Mouse (Mus musculus) liver, embryonic 15.5 days (tissue): ENCODE data around the gene Fgfr2. TPM values are rescaled to one million over a fixed set of nuclear protein-coding genes. Genes with fewer than 3 reads are reported as not detected.

Experiments
- ATAC-seq: fragments of 200-750 bp; cut with Nextera tagmentation; 2 replicates; pipeline ENCODE4 v1.8.0; 2017; ENCODE audit warnings: moderate number of reproducible peaks, mild to moderate bottlenecking, moderate library complexity; ENCODE audit not compliant: insufficient read depth
- H3K27ac ChIP-seq: fragments of 300-500 bp; sonication (generic); replicated peaks from 2 replicates; pipeline ENCODE4 v1.5.1; 2015; ENCODE audit warnings: mild to moderate bottlenecking, inconsistent platforms
- H3K27me3 ChIP-seq: fragments of 300-500 bp; sonication (generic); 2 replicates; pipeline ENCODE4 v1.6.1; 2015; ENCODE audit warnings: mild to moderate bottlenecking, inconsistent platforms
- H3K36me3 ChIP-seq: fragments of 300-500 bp; sonication (generic); replicated peaks from 2 replicates; pipeline ENCODE4 v1.6.1; 2015; ENCODE audit warnings: moderate library complexity, mild to moderate bottlenecking, inconsistent platforms
- H3K4me1 ChIP-seq: fragments of 300-500 bp; sonication (generic); replicated peaks from 2 replicates; pipeline ENCODE4 v1.6.1; 2015; ENCODE audit warnings: inconsistent platforms
- H3K4me2 ChIP-seq: fragments of 300-500 bp; sonication (generic); 2 replicates; pipeline ENCODE4 v1.6.1; 2015; ENCODE audit warnings: moderate library complexity, mild to moderate bottlenecking, inconsistent platforms
- H3K4me3 ChIP-seq: fragments of 300-500 bp; sonication (generic); replicated peaks from 2 replicates; pipeline ENCODE4 v1.5.1; 2015; ENCODE audit warnings: mild to moderate bottlenecking, inconsistent platforms
- H3K9ac ChIP-seq: fragments of 300-500 bp; sonication (generic); 2 replicates; pipeline ENCODE4 v1.6.1; 2015; ENCODE audit warnings: moderate library complexity, mild to moderate bottlenecking, inconsistent platforms
- H3K9me3 ChIP-seq: fragments of 300-500 bp; sonication (generic); replicated peaks from 2 replicates; pipeline ENCODE4 v1.6.1; 2016; ENCODE audit warnings: inconsistent platforms
- WGBS: fragments of 180-500 bp; shearing (Covaris S2); methylation state at CpG from one replicate; pipeline ENCODE4 v1.1.7; 2015; ENCODE audit warnings: mixed read lengths; ENCODE audit not compliant: insufficient replicate concordance; 5-methylcytosine and 5-hydroxymethylcytosine counted together
- polyA plus RNA-seq: library from polyadenylated mRNA; unstranded; fragments of >200 nt; fragmentation: Nextera tagmentation; extraction: Ambion mirVana; gene quantifications from 2 replicates; pipeline ENCODE4 v1.2.1, GENCODE M21; 2015

Gene Fgfr2
- polyA plus RNA-seq, 1 experiment from 2014 or later, result 10.5 TPM

DNA sequence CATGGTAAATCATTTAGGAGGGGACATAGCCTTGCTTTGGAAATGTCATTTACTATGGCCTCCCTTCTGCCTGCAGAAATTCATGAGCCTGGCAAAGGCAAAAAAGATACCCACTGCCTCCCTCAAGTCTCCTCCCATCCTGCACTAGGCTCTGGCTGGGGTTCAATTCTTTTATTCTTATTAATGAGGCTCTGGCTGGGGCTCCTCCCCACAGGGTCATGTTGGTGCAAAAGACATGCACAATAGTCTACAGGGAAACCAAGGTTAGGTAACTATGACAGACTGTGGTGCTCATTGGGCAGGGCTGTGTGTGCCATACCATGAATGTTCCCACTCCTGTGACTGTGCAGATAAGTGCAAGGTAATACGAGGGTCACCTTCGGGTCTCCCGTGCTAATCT is 1337.4 kb downstream of the Fgfr2 start:
- Histone ChIP-seq H3K4me3 (no peak overlapping the region), H3K9me3 (no peaks in the 10 kb centered on the region), H3K4me2 (no peak overlapping the region), H3K9ac (no peak overlapping the region), H3K27ac (no peak overlapping the region), H3K4me1 (no peaks in the 10 kb centered on the region), H3K36me3 (no peaks in the 10 kb centered on the region), H3K27me3 (no peaks in the 10 kb centered on the region)
- 65% methylated on average over 3 of the region's 3 CpGs for WGBS
- no peak for ATAC-seq

DNA sequence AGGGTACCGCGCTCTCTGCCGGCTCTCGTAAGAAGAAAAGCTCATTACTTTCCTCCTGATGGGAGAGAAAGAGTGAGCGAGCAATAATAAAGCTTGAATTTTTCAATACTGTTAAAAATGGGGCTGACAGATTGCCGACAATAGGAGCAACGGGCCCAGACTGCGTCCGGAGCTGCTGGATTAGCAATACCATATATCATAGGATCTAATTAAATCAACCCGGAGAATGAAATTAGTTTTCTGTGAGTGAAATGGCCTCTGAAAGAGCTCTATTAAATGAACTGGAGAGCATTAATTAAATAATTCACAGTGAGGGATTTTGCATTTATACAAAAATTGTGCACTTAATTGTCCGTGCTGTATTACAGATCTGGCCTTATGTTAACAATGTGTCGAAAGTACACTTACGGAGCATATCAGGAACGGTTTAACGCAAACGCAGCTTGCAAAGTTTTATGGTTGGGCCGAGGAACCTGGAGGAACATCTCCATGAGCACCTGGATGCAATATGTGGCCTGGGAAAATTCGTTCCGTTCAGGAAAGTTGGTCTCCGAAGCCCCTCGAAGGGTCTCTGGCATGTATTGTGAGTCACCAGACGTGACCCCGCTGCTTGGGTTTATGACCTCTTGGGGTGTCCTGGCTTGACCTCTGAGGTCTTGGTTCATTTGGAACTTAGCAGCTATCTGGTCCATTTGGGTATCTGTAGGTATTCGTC is 1344.7 kb downstream of the Fgfr2 start:
- Histone ChIP-seq H3K9me3 (no peaks in the 10 kb centered on the region), H3K27me3 (no peaks in the 10 kb centered on the region), H3K27ac (no peak overlapping the region), H3K36me3 (no peaks in the 10 kb centered on the region), H3K4me1 (no peaks in the 10 kb centered on the region), H3K4me2 (no peak overlapping the region), H3K9ac (no peak overlapping the region), H3K4me3 (no peak overlapping the region)
- WGBS, result 78% methylated on average over 24 of the region's 24 CpGs
- no peak for ATAC-seq

DNA sequence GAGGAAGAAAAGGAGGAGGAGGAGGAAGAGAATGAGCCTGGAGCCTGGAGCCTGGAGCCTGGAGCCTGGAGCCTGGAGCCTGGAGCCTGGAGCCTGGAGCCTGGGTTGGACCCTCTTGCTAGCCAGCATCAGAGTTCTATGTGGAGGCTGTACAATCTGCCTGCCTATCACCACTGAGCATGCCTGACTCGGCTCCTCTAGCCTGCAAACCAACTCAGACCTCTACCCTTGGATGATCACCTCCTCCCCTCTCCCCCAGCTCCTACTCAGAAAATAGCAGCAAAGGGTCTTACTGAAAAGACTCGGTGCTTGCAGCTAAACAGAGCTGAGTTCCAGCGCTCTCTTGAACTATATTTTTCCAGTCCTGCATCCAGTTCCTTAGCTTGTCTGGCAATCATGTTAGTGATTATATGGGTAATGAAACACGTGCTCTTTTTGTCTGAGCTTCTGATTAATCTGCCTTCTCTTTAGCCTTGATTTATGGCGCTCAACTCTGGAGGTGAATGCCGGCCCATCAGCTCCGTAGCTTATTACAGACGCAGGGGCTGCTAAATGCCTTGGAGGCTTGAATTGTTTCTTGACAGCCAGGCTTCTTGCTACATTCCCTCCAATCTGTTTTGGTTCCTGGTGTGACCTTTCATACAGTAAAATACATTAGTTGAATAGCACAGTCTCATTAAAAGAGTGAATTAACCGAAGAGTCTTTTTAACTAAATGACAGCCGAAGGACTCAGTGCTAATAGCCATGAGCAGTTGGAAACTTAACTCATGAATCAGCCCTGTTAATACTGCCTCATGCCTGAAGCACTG is 1345.5 kb downstream of the Fgfr2 start:
- H3K36me3 ChIP-seq, result no peaks in the 10 kb centered on the region
- no peaks in the 10 kb centered on the region for H3K27me3 ChIP-seq
- no peaks in the 10 kb centered on the region for H3K9me3 ChIP-seq
- no peaks in the 10 kb centered on the region for H3K4me1 ChIP-seq
- WGBS, result 51% methylated on average over 10 of the region's 10 CpGs
- H3K27ac ChIP-seq, result no peak overlapping the region
- no peak overlapping the region for H3K9ac ChIP-seq
- no peak overlapping the region for H3K4me3 ChIP-seq
- ATAC-seq, result no peak
- H3K4me2 ChIP-seq, result no peak overlapping the region

DNA sequence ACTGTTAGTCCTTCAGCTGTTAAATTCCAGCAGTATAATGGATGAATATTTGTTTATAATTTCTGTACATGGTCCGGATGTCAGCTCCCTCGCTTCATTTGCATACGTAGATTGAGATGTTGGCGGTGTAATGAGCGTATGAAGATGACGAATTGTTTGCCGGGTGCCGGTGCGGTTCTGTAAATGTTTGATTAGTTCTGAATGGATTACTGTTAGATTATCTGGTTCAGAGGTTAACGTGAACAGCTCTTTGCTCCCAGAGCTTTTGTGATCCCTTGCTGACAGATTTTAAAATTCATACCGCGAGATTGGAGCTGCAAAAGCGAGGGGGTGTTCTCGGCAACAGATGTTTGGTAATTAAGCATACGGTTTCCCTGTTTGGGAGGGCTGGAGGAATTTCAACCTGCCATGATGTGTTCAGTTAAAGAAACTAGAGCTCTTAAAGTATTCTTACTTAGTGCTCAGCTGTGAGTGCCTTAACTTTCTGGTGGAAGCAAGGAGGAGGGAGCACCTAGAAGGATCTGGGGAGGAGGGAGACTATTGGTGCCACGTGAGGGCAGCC is 1346.9 kb downstream of the Fgfr2 start:
- WGBS, result 73% methylated on average over 16 of the region's 16 CpGs
- Histone ChIP-seq H3K4me3 (no peak overlapping the region), H3K9ac (no peak overlapping the region), H3K27ac (no peak overlapping the region), H3K9me3 (no peaks in the 10 kb centered on the region), H3K4me1 (no peaks in the 10 kb centered on the region), H3K4me2 (no peak overlapping the region), H3K36me3 (no peaks in the 10 kb centered on the region), H3K27me3 (no peaks in the 10 kb centered on the region)
- ATAC-seq, result no peak

DNA sequence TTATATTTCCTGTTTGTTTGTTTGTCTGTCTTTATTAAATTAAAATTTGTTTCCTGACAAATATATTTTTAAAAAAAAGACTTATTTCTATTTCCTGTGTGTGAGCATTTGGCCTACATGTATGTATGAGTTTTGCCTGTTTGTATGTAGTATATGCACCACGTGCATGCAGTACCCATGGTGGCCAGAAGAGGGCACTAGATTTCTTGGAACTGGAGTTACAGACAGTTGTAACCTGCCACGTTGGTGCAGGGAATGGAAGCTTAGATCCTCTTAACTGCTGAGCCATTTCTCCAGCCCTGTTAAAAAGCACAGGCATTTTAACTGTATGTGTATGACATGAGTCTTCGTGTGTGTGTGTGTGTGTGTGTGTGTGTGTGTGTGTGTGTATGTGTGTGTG is 1365.2 kb downstream of the Fgfr2 start:
- WGBS, result 68% methylated on average over 3 of the region's 3 CpGs
- ATAC-seq, result no peak
- Histone ChIP-seq H3K27me3 (no peaks in the 10 kb centered on the region), H3K4me1 (no peaks in the 10 kb centered on the region), H3K9me3 (peaks cover 5% of the 10 kb centered on the region; the same call in 1 of the 2 replicates), H3K4me2 (no peak overlapping the region), H3K36me3 (no peaks in the 10 kb centered on the region), H3K9ac (no peak overlapping the region), H3K27ac (no peak overlapping the region), H3K4me3 (no peak overlapping the region)

DNA sequence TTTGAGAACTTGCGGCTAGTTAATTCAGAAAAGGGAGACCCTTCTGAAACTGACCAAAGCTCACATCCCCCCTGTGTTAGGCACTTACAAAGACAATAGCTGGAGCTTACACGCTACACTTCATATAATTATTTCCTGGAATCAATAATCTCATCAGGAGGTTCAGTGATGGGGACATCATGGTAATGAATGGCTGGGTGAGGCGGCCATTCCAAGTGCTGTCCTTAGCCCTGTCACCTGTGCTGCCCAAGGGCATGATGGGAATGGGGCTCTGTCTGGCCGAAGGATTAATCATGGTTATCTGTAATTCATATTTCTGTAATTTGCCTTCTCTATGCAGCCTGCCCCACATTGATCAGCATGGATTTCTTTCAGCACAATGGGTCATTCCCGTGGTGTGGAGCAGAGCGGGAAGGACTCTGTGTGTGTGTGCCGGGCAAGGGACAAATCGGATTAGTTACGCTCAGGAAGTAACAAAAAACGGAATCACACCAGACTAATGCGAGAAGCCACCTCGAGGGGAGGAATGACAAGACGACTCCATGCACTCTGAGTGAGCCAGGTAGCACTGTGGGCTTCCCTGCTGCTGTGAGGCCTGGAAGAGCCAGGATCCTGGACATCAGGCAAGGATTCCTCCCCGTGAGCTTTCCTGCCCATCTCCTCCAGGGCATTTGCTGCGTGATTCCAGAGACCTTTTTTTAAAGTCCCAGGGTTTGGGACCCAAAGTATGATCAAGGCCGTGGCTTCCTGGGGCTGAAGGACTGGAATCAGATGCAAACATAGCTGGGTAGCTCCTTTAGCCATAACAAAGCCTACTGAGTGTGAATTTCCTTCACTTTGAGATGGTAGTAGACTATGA is 1375.8 kb downstream of the Fgfr2 start:
- 57% methylated on average over 16 of the region's 16 CpGs for WGBS
- no peak overlapping the region for H3K4me3 ChIP-seq
- no peak for ATAC-seq

DNA sequence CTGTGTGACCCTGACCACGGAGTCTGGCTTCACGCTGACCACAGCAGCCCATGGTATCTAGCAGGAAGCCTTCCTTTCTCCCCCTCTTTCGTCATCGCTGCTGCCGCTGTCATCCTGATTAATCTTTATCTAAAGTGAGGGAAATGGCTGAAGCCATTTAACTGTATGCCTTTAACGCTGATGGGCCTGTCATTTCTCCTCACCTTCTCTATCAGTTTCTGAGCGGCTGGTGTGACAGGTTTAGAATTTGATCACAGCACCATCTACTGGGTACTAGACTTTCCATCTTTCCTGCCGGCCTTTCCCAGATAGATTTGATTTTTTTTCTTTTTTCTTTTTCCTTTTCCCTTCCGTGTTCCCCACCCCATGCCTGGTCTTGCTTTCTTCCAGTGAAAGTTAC is 1376.4 kb downstream of the Fgfr2 start:
- Histone ChIP-seq H3K36me3 (no peaks in the 10 kb centered on the region), H3K27ac (no peak overlapping the region), H3K9ac (no peak overlapping the region), H3K9me3 (no peaks in the 10 kb centered on the region), H3K4me3 (no peak overlapping the region), H3K27me3 (no peaks in the 10 kb centered on the region), H3K4me1 (no peaks in the 10 kb centered on the region), H3K4me2 (no peak overlapping the region)
- 11% methylated on average over 9 of the region's 9 CpGs for WGBS
- no peak for ATAC-seq

More for the DNA sequence above, 1375.8 kb downstream of the Fgfr2 start:
- Histone ChIP-seq H3K9ac (no peak overlapping the region), H3K4me1 (no peaks in the 10 kb centered on the region), H3K27ac (no peak overlapping the region), H3K36me3 (no peaks in the 10 kb centered on the region), H3K9me3 (no peaks in the 10 kb centered on the region), H3K27me3 (no peaks in the 10 kb centered on the region), H3K4me2 (no peak overlapping the region)

DNA sequence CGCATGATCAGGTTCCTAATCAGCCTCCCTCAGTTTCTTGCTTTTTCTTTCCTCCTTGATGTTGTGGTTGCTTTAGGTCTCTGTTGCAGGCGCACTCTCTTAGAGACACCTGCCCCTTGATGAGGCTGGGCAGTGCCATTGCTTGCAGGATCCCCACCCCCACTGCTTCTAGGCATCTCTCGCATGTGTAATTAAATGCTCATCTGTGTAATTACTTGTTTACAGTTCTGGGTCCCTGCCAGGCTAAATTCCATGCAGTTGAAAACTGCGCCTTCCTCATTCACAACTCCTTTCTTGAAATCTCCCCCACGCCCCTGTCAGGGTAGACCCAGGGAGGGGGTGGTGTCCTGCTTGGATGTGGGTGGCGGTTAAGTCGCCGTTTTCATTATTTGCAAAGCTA is 1380.0 kb downstream of the Fgfr2 start:
- Histone ChIP-seq H3K4me1 (no peaks in the 10 kb centered on the region), H3K4me2 (no peak overlapping the region), H3K27me3 (no peaks in the 10 kb centered on the region), H3K36me3 (no peaks in the 10 kb centered on the region), H3K4me3 (no peak overlapping the region), H3K27ac (no peak overlapping the region), H3K9ac (no peak overlapping the region), H3K9me3 (no peaks in the 10 kb centered on the region)
- no peak for ATAC-seq
- 50% methylated on average over 8 of the region's 8 CpGs for WGBS

DNA sequence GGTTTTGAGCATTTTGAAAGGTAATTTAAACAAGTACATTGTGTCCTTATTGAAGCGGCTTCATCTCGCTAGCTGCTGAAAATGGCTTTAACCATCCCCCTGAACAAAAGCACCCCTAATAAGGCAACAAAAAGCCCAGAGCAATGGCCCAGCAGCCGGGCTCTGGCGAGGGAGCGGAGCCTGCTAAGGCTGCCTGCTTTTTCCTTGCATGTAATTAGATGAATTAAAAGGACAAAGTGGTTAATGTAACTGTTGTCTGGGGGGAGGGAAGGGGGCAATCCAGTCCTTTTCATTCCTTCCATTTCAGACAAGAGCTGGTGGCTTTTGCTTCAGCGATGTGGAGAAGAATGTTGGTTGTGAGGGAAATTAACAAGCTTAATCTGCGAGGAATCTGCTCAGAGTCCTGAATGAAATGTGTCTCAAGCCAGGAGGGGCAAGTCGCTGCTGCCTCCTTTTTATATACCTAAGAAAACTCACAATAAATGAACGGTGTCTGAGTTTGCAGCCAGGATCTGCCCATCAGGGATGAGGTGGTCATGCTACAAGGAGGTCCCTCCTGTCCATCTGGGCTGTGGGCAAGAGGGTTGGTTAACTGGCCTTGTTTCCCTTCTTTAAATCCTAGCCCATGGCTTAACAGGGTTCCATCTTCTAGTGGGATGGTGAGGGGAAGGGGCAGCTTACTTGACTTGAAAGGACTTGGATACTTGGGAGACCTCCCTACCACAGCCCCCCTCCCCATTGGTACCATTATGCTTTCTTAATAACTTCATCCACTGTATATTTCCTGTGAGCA is 1400.2 kb downstream of the Fgfr2 start:
- Histone ChIP-seq H3K36me3 (no peaks in the 10 kb centered on the region), H3K4me2 (no peak overlapping the region)

DNA sequence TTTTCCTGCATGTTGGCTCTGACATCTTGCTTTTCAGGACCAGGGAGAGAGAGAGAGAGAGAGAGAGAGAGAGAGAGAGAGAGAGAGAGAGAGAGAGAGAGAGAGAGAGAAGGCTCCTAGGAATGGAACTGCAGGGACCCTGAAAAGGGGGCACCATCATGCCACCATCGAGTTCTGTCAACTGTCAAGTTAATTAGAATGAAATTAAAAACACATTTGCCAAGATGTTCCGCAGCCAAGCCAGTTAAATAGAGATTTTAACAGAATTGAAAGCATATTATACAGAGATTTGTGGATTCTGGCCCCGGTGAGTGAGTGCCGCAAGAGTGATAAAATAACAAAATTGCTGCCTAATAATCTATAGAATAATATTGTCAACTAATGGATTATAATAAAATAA is 1400.8 kb downstream of the Fgfr2 start:
- no peak overlapping the region for H3K9ac ChIP-seq
- H3K9me3 ChIP-seq, result no peaks in the 10 kb centered on the region
- H3K4me2 ChIP-seq, result no peak overlapping the region
- WGBS, result 65% methylated on average over 4 of the region's 4 CpGs
- H3K4me1 ChIP-seq, result no peaks in the 10 kb centered on the region
- no peak overlapping the region for H3K4me3 ChIP-seq
- no peak for ATAC-seq
- H3K27ac ChIP-seq, result no peak overlapping the region
- H3K36me3 ChIP-seq, result no peaks in the 10 kb centered on the region
- no peaks in the 10 kb centered on the region for H3K27me3 ChIP-seq

More for the DNA sequence above, 1400.2 kb downstream of the Fgfr2 start:
- Histone ChIP-seq H3K4me1 (no peaks in the 10 kb centered on the region), H3K9me3 (no peaks in the 10 kb centered on the region), H3K27me3 (no peaks in the 10 kb centered on the region), H3K27ac (no peak overlapping the region), H3K4me3 (no peak overlapping the region), H3K9ac (no peak overlapping the region)
- ATAC-seq, result no peak
- WGBS, result 38% methylated on average over 9 of the region's 9 CpGs
